Mouse (Mus musculus): Measurements from ENCODE around the gene Cnnm3. TPM values are rescaled to one million over a fixed set of nuclear protein-coding genes. Genes with fewer than 3 reads are reported as not detected.
A peak's percentile ranks its signal among the peaks of the same experiment; 100 is the strongest.

Gene Cnnm3
- polyA plus RNA-seq, 1 experiment from 2014 or later, result 3.8 TPM

DNA sequence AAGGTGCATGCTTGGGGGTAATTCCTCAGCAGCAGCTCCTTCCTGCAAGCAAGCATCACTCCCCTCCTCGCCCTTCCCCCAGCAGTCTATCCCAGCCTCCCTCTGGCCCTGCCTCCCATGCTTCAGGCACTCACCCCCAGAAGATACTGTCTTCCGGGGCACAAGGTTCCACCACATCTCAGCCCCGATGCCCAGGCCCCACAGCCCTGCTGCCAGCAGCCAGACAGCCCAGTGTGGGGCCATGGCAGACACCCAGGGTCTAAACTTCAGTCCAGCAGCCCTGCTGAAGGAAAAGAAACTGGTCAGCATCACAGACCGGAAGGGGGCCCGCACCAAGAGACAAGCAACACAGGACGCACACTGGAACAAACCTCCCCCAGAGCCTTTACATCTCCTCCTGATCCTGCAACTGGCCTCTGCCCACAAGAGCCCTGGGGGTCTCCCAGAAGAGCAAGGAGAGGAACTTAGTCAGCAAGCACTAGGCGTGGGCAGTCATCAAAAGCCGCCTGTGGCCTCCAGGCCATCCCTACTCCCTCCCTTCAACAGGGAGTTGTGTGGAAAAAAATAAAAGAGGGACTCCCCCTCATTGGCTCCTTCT, 44.2 kb downstream of the Cnnm3 start:
- DNase-seq (ENCODE audit: low spot score), result no peak

DNA sequence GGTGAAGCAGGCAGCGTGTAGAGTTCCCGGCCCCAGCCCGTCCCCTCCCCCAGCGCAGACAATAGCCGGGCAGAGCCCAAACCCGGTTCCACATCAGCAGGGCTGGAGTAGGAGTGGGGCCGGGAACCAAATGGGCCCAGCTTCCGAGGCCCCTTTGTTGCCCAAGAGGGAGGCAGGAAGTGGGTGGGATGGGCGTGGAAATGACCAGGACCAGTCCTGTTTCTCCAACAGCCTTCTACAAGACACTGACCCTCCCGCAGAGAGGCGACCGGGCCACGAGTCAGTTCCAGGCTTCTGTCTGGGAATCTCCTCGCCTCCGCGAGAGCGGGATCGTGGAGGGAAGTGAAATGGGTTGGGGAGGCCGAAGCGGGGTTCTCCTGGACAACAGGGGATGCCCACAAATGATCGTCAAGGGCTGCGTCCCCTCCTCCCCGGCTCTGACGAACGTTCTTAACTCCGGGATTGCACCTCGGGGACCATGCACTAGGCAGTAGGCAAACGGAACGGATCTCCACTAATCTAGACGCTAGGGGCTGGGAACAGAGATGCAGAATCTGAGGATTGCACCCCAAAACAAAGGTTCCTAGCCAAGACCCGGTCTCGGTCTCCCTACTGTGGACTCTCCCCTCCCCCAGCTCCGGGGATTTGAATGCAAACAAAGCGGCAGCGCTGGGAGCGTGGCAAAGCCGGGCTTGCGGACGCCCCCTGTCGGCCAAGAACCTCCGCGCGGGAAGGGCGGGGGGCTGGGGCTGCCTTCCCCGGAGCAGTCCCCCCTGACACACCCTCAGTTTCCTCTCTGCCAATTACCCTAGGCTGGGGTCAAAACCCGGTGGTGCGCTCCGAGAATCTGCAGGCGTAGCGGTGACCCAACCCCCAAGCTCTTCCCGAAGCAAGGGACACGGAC, 45.1 kb downstream of the Cnnm3 start:
- DNase-seq (ENCODE audit: low spot score), result peak; percentile 88

DNA sequence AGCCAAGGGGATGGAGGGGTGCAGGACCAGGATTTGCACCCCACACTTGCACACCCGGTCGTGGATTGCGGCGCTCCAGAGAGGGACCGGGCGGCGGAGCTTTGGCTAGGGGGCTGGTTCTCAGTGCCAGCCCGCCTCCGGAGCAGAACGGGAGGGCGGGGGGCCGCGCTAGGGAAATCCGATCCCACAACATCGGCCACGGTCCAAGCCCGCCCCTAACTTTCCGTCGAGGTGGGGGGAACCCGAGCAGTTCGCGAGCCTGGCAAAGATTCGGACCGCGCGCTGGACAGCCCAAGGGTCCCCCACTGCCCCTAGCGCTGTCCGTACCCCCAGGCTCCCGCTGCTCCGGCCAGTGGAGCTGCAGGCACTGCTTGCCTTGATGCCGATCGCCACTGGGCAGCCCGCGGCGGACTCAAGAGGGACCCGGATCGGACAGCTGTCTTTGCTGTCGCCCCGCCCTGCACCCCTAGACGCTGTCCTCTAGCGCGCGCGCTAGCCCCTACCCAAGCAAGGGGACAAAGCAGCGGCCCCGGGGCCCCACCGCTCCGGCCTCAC, 45.9 kb downstream of the Cnnm3 start:
- DNase-seq (ENCODE audit: low spot score), result no peak

DNA sequence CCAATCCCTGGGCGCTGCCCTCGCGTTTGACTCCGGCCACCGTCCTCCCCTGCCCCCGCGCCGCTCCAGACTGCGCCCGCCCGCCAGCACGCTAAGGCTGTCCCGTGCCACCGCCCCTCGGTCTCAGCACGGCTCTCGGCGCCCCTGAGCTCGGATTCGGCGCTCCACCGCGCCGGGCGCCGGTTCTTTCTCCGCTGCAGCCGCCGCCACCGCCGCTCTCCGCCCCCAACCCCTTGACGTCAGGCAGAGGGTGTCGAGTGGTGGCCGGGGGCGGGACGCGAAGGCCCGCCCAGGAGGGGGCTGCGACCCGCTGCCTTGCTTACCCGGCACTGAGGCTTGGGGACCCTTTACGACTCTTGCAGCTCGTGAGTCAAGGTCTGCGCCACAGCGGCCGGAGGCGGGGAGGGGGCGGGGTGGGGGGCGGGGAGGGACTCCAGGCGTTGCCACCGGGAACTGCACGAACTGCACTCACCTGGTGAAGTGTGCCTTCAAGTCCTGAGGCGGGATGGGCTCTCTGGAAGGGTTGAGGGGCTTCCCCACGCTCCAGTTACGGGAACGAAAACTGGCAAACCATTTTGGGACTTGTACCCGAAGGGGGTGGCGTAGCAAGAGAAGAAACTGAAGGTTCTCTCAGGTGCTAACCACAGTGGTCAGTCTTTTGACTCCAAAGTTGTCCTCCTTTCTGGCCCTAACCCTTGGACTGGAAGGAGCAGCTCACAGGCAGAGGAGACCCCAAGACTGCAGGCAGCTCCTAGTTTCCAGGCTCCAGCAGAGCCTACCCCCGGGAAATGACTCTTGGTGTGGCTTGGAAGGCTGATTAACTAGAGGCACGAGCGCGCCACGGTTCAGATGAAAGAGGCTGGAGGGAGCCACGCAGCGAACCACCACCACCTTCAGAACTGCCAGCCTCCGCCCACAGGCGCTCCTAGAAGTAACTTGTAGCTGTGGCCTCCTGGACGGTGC, 46.6 kb downstream of the Cnnm3 start, which contains the start of gene Sema4c:
Gene Sema4c, minus strand, starts transcription at position 319 of the 963 bp plus-strand sequence.
- DNase-seq (ENCODE audit: low spot score), result peak; percentile 72

DNA sequence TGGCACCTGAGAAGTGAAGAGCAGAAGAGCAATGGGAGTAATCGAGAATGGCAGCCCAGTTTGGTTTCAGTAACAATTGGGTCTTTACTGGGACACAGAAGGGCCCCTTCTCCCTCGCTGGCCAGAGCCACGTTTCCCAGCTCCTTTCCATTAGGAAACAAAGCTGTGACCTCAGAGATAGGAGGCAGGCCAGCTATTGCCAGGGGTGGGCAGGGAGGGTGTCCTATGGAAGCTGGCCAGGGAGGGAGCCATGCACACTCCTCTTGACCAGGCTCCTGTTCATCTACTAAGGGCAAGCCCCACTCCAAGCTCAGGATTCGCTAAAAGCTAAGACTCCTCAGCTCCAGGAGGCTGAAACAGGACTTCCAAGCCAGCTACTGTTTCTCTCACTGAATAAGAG, 47.6 kb downstream of the Cnnm3 start:
- no peak for DNase-seq (ENCODE audit: low spot score)

DNA sequence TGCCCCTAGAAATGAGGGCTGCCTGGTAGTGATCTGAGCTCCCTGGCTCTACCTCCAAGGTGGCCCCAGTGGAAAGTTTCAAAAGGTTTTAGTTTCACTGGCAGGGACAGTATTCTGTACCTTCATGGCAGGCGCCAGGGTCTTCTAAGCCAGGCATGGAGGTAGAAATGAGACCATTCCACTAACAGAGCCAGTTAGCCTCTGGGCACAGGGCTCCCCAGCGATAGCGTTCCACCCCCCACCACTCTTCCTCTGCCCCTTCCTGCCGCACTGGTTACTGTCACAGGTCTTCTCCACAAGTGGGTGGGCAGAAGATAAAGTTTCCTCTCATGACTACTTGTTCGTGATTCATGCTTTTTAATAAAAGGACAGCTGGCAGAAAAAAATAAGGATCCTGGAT, 48.2 kb downstream of the Cnnm3 start:
- DNase-seq (ENCODE audit: low spot score), result no peak

DNA sequence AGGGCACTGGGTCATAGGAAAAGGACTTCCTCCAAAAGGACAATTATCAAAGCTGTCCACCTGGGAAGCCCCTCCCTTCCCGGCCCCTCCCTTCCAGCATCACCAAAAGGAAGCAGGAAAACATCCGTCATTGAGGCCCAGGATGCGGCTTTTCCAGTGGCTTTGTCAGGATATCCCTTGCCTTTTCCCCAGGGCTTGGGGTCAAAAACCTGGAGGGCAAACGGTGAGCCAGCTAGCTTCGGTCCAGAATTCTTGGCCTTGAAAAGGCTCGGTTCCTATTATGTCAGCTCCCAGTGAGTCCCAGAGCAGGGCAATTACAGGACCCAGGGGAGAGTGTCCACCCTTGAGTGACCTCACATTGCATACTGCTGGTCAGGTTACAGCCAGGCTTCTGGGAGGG, 49.2 kb downstream of the Cnnm3 start:
- no peak for DNase-seq (ENCODE audit: low spot score)

DNA sequence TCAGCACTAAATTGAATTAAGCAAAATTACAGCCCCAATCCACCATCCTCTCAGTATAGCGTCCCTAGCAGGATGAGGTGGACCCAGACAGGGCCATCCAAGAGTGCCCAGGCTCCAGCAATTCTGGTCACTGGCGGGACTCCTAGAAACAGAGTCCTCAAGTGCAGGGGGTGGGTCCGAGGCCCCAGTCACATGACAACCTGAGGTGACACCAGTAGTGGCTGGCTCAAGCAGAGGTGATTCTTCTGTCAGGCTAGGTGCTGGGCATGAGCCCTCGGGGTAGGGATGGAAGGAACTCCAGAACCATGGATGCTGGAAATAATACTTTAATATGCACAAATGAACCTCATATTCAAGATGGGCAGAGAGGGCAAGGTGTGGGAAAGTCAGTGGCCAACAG, 50.7 kb downstream of the Cnnm3 start:
- no peak for DNase-seq (ENCODE audit: low spot score)

DNA sequence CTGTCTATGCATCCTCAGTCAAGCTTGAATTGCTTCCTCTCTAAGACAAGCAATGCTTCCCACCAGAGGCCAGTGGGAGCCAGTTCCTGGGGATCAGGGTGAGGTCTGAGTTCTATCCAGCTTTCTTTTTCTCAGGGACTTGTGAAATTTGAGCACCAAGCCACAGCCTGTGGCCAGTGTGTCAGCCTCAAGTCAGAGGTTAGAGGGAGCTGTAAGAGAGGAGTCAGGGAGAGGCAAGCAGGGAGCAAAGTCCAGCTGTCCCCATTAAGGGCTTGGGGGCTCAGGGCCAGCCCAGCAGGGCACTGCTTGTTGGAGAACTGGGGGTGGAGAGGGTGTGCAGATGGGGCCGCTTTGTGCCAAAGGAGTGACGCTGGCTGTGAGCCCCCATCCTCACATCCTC, 51.5 kb downstream of the Cnnm3 start:
- no peak for DNase-seq (ENCODE audit: low spot score)

DNA sequence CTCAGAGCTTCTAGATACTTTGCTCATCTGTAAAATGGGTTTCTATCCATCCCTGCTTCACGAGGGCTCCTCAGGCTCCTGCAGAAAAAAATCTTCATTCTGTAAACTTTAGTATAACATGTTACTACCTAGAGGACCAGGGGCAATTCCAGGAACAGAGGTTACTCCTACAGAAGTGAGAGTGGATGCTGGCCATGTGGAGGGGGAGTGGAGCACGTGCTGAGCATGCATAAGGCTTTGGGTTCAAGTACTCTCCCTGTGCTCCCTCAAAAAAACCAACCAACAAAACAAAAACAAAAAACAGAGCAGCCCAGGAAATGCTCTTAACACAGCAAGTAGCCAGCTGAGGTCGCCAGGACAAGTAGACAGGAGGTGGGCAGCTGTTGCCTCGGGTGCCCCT, 52.0 kb downstream of the Cnnm3 start:
- DNase-seq (ENCODE audit: low spot score), result no peak

DNA sequence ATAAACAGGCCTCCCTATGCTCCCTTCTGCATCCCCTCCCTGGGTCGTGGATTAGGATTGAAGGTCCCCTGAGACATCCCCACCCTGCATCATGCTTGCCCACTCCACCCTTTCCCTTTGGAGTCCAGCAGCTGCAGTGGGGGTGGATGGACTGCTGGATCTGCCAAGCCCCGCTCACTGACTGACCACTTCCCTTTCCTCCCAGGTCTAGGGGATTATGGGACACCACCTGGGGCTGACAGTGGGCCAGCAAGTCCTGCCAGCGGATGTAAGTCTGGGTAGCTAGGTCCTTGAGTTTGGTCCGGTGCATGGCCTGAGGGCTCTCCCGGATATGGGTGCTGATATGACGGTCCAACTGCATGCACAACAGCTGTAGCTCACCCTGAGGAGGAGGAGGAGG, 52.4 kb downstream of the Cnnm3 start:
- no peak for DNase-seq (ENCODE audit: low spot score)

DNA sequence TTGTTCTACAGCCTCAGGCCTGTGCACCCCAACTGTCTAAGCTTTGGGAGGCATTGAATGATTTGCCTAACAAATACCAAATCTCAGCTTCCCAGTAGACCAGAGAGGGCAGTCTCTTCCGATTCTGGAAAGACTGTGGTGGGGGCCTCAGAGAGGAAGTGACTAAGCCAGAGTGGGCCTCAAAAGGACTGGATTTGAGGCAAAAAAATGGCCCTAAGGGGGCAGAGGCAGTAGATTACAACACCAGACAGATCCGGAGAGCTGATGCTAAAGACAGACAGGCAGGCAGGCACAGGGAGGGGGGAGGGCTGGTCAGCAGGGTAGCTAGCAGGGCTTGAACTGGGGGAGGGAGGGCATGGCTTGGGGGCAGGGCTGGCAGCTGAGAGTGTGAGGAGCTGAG, 54.8 kb downstream of the Cnnm3 start:
- DNase-seq (ENCODE audit: low spot score), result no peak

DNA sequence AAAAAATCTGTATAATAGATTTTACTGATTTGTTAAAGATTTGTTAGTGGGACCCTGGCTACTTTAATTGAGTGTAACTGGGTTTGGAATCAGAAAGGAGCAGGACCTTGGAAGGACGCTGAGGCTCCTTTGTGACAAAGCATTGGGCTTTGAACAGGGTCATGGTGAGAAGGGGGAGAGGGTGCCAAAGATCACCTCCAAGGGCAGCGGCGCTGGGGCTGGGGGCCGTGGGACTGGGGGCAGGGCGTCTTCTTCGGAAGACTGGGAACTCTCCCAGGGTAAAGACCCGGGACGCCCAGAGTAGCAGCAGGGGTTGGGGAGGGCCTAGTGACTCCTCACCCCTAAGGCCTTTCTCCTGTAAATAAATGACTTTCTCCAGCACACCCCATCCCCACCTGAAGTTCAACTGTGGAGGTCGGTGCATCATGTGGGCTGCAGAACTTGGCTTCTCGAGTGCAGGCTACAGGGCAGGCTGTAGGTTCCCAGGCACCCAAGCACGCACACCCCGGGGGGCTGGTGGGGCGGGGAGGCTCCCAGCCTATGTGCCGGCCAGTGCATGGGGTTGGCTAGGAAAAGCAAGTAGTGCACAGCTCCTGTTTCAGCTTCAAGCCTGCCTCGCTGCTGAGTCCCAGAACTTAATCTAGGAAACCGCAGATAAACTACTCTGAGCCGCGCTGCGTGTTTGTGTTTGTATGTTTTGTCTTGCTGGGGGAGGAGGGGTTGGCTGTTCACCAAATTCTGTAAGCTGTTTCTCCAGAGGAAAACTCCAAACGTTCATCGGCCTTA, 56.3 kb downstream of the Cnnm3 start:
- DNase-seq (ENCODE audit: low spot score), result no peak

DNA sequence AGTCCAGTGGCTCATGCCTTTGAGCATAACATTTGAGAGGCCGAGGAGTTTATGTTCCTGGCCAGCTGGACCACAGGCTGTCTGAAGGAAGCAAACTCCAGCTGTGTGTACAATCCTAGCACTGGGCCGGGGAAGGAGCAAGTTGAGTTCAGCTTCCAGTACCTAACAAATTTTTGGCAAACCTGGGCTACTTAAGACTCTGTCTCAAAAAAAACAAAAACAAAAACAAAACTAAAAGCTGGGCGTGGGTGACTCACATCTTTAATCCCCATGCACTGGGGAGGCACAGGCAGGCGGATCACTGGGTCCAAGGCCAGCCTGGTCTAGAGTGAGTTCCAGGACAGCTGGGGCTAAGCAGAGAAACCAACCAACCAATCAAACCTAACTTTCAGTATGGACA, 57.1 kb downstream of the Cnnm3 start:
- no peak for DNase-seq (ENCODE audit: low spot score)

DNA sequence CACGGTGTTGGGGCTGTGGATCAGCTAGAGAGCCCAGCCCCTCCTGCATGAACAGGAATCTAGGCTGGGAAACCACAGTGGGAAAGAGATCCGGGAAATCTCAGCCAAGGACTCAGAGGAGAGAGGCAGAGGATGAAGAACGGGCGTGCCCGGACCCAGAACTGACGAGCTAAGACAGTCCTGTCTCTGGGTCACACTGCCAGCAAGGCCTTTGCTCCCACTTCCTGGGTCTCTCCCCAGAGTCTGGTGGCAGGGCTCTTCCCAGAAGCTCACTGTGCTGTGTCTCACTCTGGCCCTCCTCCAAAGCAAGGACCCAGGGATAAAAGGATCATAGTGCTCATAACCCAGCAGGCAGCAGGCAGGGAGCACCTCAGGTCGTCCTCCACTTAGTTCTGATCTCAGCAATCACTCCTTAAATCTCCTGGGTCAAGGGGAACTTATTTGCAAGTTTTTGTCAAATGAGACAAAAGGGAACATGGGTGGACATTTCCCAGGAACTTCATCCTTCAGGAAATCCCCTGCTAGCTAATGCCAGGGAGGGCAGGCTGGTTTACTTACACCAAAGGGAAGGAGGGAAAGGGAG, 58.1 kb downstream of the Cnnm3 start:
- DNase-seq (ENCODE audit: low spot score), result no peak

DNA sequence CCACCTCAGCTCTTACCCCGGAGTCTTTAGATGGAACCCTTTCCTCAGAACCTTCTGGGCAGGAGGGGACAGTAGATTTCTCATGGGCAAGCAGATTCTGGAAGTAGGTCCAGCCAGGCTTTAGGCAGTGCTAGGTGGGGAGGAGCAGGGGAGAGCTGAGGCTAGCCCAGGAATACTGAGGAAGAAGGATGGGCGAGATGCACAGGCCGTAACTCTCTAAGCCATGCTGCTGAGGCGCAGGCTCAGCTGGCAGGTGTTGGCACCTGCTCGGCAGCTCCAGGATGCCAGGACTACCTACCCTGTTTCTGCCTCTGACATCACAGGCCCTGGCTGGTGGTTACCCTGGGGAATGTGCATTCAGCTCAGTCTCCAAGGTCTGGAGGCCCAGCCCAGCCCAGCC, 58.7 kb downstream of the Cnnm3 start:
- DNase-seq (ENCODE audit: low spot score), result no peak

DNA sequence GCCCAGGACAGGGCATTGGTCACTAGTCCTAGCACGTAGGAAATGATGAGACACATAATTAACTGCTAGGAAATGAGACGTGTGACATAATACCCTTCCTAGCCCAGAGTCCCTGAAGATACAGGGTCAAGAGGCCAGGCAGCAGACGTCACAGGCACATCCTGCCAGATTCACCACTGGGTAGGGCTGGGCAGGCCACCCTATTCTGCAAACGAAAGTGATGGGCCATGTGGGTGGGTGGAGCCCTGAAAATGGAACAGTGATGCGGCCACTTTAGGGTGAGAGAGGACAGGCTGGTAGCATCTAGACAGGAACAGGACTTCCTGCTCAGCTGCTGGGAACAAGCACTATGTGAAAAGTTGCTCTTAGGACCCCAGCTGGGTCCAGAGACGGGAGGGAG, 60.0 kb downstream of the Cnnm3 start:
- no peak for DNase-seq (ENCODE audit: low spot score)

DNA sequence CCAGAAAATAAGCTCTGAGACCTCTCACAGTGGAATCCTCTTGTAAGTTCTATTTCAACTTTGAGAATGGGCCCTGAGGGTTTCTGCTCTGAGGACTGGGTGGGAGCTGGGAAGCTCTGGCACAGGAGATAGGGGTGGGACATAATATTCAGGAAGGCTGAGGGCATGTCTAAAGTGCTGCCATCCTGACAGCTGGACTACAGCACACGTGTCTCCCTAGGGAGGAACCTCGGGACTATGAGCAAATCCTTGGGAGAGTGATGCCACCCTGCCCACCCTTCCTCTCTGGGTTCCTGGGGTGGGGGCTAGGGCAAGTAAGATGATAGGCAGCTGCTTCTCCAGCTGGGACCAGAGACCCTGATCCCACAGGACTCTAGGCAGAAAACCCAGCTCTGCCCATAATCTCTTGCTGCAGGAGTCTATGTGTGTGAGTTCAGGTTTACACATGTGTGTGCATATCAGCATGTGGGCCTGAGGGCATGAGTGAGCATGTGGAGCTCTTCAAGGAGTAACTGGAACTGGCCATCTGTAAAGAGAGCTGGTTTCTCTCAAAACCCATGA, 60.6 kb downstream of the Cnnm3 start:
- no peak for DNase-seq (ENCODE audit: low spot score)

DNA sequence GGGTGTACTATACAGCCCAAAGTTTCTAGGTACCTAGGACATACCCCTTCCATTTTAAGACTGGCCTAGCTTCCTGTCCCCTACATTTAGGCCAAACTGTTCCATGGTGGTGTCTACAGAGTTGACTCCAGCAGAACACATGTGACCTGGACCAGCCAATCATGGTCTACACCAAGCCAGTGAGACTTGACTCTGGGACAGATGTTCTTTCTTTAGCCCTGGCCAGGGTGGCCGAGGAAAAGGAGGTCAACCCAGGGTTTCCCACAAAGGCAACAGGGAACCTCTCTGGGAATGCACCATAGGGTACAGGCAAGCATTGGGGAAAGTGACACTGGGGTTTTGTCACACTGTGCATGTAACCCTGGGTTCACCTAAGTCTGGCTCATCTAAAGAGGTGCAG, 61.0 kb downstream of the Cnnm3 start:
- DNase-seq (ENCODE audit: low spot score), result no peak

DNA sequence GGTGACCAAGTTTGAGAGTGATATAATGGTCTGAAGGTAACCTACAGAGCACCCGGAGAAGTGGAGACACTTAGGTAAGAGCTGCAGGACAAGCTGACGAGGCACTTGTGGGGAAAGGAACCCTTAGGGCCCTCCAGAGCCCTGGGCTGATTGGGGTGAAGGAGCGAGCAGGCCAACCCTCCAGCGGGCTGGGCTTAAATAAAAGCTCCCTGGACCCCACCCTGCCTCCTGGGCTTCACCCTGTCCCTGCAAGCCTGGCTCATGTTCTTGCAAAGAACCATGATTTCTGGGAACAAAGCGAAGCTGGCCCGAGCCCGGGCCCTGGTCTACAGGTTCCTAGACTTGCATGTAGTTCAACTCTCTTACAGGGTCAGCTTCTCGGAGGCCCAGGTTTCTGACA, 61.9 kb downstream of the Cnnm3 start:
- no peak for DNase-seq (ENCODE audit: low spot score)

Measured in thymus, postnatal 0 days (tissue).